Mouse (Mus musculus) intestine, embryonic 15.5 days (tissue): ENCODE results near the gene Mbtps1. TPM values are rescaled to one million over a fixed set of nuclear protein-coding genes. Genes with fewer than 3 reads are reported as not detected.
A peak's percentile ranks its signal among the peaks of the same experiment; 100 is the strongest.

Source experiments
- ATAC-seq: fragments of 200-750 bp; cut with Nextera tagmentation; 2 replicates; pipeline ENCODE4 v1.8.0; 2017; ENCODE audit warnings: moderate TSS enrichment, moderate library complexity
- H3K27ac ChIP-seq: fragments of 300-500 bp; sonication (generic); 2 replicates; pipeline ENCODE4 v1.5.1; 2015; ENCODE audit warnings: mild to moderate bottlenecking, inconsistent platforms
- H3K27me3 ChIP-seq: fragments of 300-500 bp; sonication (generic); replicated peaks from 2 replicates; pipeline ENCODE4 v1.6.1; 2015; ENCODE audit warnings: inconsistent platforms
- H3K36me3 ChIP-seq: fragments of 300-500 bp; sonication (generic); 2 replicates; pipeline ENCODE4 v1.6.1; 2015; ENCODE audit warnings: inconsistent platforms
- H3K4me1 ChIP-seq: fragments of 300-500 bp; sonication (generic); replicated peaks from 2 replicates; pipeline ENCODE4 v1.6.1; 2015; ENCODE audit warnings: inconsistent platforms
- H3K4me2 ChIP-seq: fragments of 300-500 bp; sonication (generic); replicated peaks from 2 replicates; pipeline ENCODE4 v1.6.1; 2015; ENCODE audit warnings: mild to moderate bottlenecking, inconsistent platforms
- H3K4me3 ChIP-seq: fragments of 300-500 bp; sonication (generic); replicated peaks from 2 replicates; pipeline ENCODE4 v1.5.1; 2015; ENCODE audit warnings: inconsistent platforms
- H3K9ac ChIP-seq: fragments of 300-500 bp; sonication (generic); 2 replicates; pipeline ENCODE4 v1.6.1; 2015; ENCODE audit warnings: inconsistent platforms
- H3K9me3 ChIP-seq: fragments of 300-500 bp; sonication (generic); 2 replicates; pipeline ENCODE4 v1.6.1; 2016; ENCODE audit warnings: inconsistent platforms
- WGBS: fragments of 180-500 bp; shearing (Covaris S2); methylation state at CpG from one replicate; pipeline ENCODE4 v1.1.7; 2015; 5-methylcytosine and 5-hydroxymethylcytosine counted together
- polyA plus RNA-seq: library from polyadenylated mRNA; unstranded; fragments of >200 nt; fragmentation: Nextera tagmentation; extraction: Ambion mirVana; gene quantifications from 2 replicates; pipeline ENCODE4 v1.2.1, GENCODE M21; 2015

The Mbtps1 gene
- polyA plus RNA-seq, 1 experiment from 2014 or later, result 88.8 TPM

DNA sequence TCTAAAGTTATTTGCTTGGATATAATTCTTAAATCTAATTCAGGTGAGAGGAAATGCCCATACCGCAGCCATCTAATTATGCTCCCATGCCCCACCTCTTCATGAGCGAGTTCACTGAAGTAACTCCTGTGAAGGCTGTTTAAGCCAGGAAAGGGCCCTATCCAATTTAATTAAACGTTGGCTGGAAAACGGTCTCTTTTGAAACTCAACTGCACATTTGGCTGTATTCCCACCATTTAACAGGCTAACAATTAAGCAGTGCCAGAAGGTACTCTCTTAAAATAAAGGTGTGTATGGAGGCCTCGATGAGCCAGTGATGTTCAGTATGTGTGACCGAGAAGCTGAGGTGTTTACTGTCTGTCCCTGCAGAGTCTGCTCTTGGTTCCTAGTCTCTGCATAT is 2.7 kb downstream of the Mbtps1 start:
- peaks cover 27% of the 10 kb centered on the region for H3K4me1 ChIP-seq
- 85% methylated on average over 6 of the region's 6 CpGs for WGBS
- H3K27ac ChIP-seq, result no peak overlapping the region
- no peak overlapping the region for H3K9ac ChIP-seq
- no peaks in the 10 kb centered on the region for H3K36me3 ChIP-seq
- H3K9me3 ChIP-seq, result no peaks in the 10 kb centered on the region
- H3K27me3 ChIP-seq, result no peaks in the 10 kb centered on the region
- no peak for ATAC-seq
- no peak overlapping the region for H3K4me3 ChIP-seq
- no peak overlapping the region for H3K4me2 ChIP-seq

GRCm38 (mm10) chr8:119552967-119553366 is 5.6 kb downstream of the Mbtps1 start:
- Histone ChIP-seq H3K27me3 (no peaks in the 10 kb centered on the region), H3K9me3 (no peaks in the 10 kb centered on the region), H3K4me1 (peaks cover 31% of the 10 kb centered on the region), H3K36me3 (no peaks in the 10 kb centered on the region), H3K4me3 (no peak overlapping the region), H3K27ac (no peak overlapping the region), H3K4me2 (no peak overlapping the region), H3K9ac (no peak overlapping the region)
- ATAC-seq, result no peak
- WGBS, result 78% methylated on average over 2 of the region's 2 CpGs

DNA sequence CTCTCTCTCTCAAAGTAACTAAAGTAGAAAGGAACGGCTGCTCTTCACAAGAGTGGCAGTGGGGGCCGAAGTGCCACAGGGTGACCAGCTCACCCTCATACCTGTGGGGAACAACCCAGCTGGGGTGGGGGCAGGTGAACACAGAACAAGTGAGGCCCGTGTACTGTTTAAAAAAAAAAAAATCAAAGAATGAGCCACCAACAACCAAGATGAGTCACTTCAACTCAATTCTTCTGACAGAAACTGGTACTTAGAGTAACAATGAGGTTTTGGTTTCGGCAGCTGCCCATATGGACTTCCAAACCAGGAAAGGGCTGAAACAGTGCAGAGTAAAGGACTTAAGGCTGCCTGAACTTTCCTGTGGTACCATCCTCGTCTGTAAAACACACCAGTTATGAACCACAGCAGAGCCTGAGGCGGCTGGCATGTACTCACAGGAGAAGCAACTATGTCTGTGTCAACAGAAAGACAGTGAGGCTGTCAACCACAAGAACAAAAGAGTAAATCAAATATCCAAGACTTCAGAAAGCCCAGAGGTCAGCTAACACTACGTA is 9.9 kb downstream of the Mbtps1 start:
- Histone ChIP-seq H3K4me2 (no peak overlapping the region), H3K27me3 (no peaks in the 10 kb centered on the region), H3K4me3 (no peak overlapping the region), H3K9me3 (no peaks in the 10 kb centered on the region), H3K27ac (no peak overlapping the region), H3K4me1 (peaks cover 9% of the 10 kb centered on the region), H3K9ac (no peak overlapping the region), H3K36me3 (peaks cover 20% of the 10 kb centered on the region)
- no peak for ATAC-seq
- WGBS, result 68% methylated on average over 7 of the region's 7 CpGs

DNA sequence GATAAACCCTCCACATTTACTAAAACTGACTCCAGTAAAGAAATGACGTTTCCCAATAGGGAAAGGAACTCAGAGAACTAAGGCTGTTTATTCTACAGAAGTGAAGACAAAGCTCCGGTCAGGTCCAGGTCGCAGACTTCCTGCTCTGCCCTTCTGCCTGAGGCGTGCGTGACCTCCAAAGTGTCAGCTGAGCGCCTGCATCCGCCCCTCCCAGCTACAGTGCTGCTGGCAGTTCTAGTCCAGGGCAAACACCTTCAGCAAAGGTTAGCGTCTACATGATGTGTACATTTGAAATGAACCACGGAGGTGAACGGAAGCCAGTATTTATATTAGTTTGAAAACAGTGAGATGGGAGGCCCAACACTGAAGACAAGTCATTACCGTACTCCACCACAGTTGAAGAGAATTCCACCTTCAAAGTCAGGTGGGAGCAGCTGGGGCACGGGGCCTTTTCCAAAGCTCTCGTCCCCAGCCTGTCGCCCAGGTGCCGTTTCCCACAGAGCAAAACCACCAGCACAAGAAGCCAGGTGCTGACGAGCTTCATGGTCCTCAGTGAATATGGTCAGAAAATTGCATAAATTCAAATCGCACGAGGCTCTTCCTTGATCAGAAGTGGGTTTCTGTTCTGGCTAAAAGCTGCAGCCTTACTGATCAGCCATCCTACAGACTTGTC is 11.4 kb downstream of the Mbtps1 start:
- WGBS, result 61% methylated on average over 18 of the region's 18 CpGs
- H3K9me3 ChIP-seq, result no peaks in the 10 kb centered on the region
- peaks cover 25% of the 10 kb centered on the region for H3K36me3 ChIP-seq
- ATAC-seq, result no peak
- H3K4me1 ChIP-seq, result 0 out of 2 replicates have a peak, but pooled peaks cover 3% of the 10 kb centered on the region
- no peak overlapping the region for H3K9ac ChIP-seq
- H3K4me3 ChIP-seq, result no peak overlapping the region
- H3K27ac ChIP-seq, result no peak overlapping the region
- H3K4me2 ChIP-seq, result no peak overlapping the region
- no peaks in the 10 kb centered on the region for H3K27me3 ChIP-seq

GRCm38 (mm10) chr8:119545791-119546190 is 12.7 kb downstream of the Mbtps1 start:
- Histone ChIP-seq H3K9me3 (no peaks in the 10 kb centered on the region), H3K36me3 (peaks cover 29% of the 10 kb centered on the region), H3K27ac (no peak overlapping the region), H3K9ac (no peak overlapping the region), H3K4me3 (no peak overlapping the region), H3K4me2 (no peak overlapping the region), H3K4me1 (0 out of 2 replicates have a peak, but pooled peaks cover 3% of the 10 kb centered on the region), H3K27me3 (no peaks in the 10 kb centered on the region)
- ATAC-seq, result no peak
- 92% methylated on average over 6 of the region's 6 CpGs for WGBS

DNA sequence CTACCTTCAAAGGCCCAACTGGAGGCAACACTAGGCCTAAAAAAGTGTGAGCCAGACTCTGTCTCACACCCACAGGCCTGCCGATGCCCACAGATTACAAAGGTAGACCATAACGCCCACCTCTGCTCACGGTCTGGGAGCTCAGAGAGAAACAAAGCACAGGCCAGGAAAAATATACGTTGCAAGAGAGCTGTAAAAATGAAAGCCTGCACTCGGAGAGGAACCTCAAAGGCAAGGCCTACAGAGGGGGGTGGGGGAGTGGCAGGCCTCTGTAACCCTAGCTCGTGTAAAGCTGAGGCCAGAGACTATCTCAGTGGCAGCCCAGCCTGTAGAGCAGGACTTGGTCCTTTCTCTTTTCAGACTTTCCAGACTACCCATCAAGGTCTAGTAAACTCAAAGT is 13.4 kb downstream of the Mbtps1 start:
- 71% methylated on average over 6 of the region's 6 CpGs for WGBS
- Histone ChIP-seq H3K27ac (no peak overlapping the region), H3K36me3 (peaks cover 30% of the 10 kb centered on the region), H3K9ac (no peak overlapping the region), H3K9me3 (no peaks in the 10 kb centered on the region), H3K4me1 (0 out of 2 replicates have a peak, but pooled peaks cover 3% of the 10 kb centered on the region), H3K27me3 (no peaks in the 10 kb centered on the region), H3K4me3 (no peak overlapping the region), H3K4me2 (no peak overlapping the region)
- ATAC-seq, result no peak

GRCm38 (mm10) chr8:119544606-119545005 is 13.9 kb downstream of the Mbtps1 start:
- no peaks in the 10 kb centered on the region for H3K27me3 ChIP-seq
- H3K4me1 ChIP-seq, result 0 out of 2 replicates have a peak, but pooled peaks cover 3% of the 10 kb centered on the region
- H3K27ac ChIP-seq, result no peak overlapping the region
- ATAC-seq, result no peak
- no peaks in the 10 kb centered on the region for H3K9me3 ChIP-seq
- H3K4me3 ChIP-seq, result no peak overlapping the region
- WGBS, result 79% methylated on average over 3 of the region's 3 CpGs
- H3K36me3 ChIP-seq, result peaks cover 36% of the 10 kb centered on the region
- no peak overlapping the region for H3K4me2 ChIP-seq
- no peak overlapping the region for H3K9ac ChIP-seq

GRCm38 (mm10) chr8:119531973-119532372 is 26.6 kb downstream of the Mbtps1 start:
- Histone ChIP-seq H3K27me3 (no peaks in the 10 kb centered on the region), H3K36me3 (peaks cover 64% of the 10 kb centered on the region), H3K9me3 (no peaks in the 10 kb centered on the region)

GRCm38 (mm10) chr8:119531397-119531796 is 27.1 kb downstream of the Mbtps1 start:
- WGBS, result 91% methylated on average over 3 of the region's 3 CpGs
- Histone ChIP-seq H3K4me2 (no peak overlapping the region), H3K27me3 (no peaks in the 10 kb centered on the region), H3K9ac (no peak overlapping the region), H3K27ac (0 out of 2 replicates have a peak overlapping the region, but pooled peaks have one; percentile 14), H3K4me1 (no peaks in the 10 kb centered on the region), H3K36me3 (peaks cover 60% of the 10 kb centered on the region), H3K9me3 (no peaks in the 10 kb centered on the region), H3K4me3 (no peak overlapping the region)
- ATAC-seq, result peak; percentile 72; the same call in 1 of the 2 replicates

More at GRCm38 (mm10) chr8:119531973-119532372, 26.6 kb downstream of the Mbtps1 start:
- H3K27ac ChIP-seq, result no peak overlapping the region
- H3K4me1 ChIP-seq, result no peaks in the 10 kb centered on the region
- H3K9ac ChIP-seq, result no peak overlapping the region
- WGBS, result 88% methylated on average over 9 of the region's 9 CpGs
- H3K4me2 ChIP-seq, result no peak overlapping the region
- no peak overlapping the region for H3K4me3 ChIP-seq
- no peak for ATAC-seq

DNA sequence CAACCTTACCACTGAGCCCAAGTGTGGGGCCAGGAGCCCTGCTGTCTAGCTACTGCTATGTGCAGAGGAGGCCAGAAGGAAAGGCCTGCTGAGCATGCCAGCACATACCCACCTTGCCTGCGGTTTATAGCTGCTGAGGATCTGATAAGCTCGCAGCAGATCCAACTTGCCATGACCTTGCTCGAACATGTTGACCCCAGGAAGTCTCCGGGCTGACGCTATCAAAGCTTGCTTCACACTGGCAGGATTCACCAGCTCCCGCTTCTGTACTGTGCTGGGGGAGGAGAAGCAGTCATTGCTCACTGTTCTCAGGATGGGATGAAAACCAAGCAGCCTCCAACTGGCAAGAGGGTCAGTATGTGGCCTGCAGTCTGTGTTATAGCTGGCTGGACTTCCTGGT is 27.6 kb downstream of the Mbtps1 start:
- H3K27ac ChIP-seq, result peak overlapping the region; percentile 14; the same call in 1 of the 2 replicates
- ATAC-seq, result peak; percentile 54
- no peak overlapping the region for H3K4me3 ChIP-seq
- 71% methylated on average over 6 of the region's 6 CpGs for WGBS
- H3K4me2 ChIP-seq, result no peak overlapping the region
- no peaks in the 10 kb centered on the region for H3K9me3 ChIP-seq
- no peak overlapping the region for H3K9ac ChIP-seq
- H3K36me3 ChIP-seq, result peaks cover 57% of the 10 kb centered on the region
- H3K4me1 ChIP-seq, result no peaks in the 10 kb centered on the region
- no peaks in the 10 kb centered on the region for H3K27me3 ChIP-seq

- 0 out of 2 replicates have a peak, but pooled peaks have one; percentile 6 for ATAC-seq
- H3K4me1 ChIP-seq, result no peaks in the 10 kb centered on the region
- H3K27ac ChIP-seq, result no peak overlapping the region
- H3K9me3 ChIP-seq, result no peaks in the 10 kb centered on the region
- H3K27me3 ChIP-seq, result no peaks in the 10 kb centered on the region
- H3K4me3 ChIP-seq, result no peak overlapping the region
- H3K9ac ChIP-seq, result no peak overlapping the region
- H3K36me3 ChIP-seq, result peaks cover 57% of the 10 kb centered on the region
- 83% methylated on average over 7 of the region's 7 CpGs for WGBS
- no peak overlapping the region for H3K4me2 ChIP-seq
Observed at GRCm38 (mm10) chr8:119528762-119529161, 29.8 kb downstream of the Mbtps1 start.

DNA sequence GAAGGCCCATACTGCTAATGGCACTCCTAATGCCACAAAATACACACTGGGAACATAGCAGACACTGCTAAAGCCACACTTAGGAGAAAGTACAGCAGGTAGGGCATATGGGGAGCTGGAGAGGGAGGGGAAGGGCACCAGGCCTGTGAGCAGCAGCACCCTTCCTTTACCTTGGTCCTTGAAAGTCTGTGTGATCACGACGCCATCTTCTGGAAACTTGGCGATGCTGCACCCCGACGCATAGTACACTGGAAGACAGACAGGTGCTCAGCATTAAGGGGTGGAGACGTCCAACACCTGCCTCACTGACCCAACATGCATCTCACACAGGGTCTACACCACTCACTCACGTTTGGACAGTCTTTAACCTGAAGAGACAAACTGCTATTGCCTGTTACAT is 38.4 kb downstream of the Mbtps1 start:
- Histone ChIP-seq H3K4me1 (no peaks in the 10 kb centered on the region), H3K27me3 (no peaks in the 10 kb centered on the region), H3K4me3 (no peak overlapping the region), H3K4me2 (no peak overlapping the region), H3K27ac (no peak overlapping the region), H3K36me3 (peaks cover 70% of the 10 kb centered on the region), H3K9ac (no peak overlapping the region), H3K9me3 (no peaks in the 10 kb centered on the region)
- WGBS, result 66% methylated on average over 7 of the region's 7 CpGs
- ATAC-seq, result no peak

- H3K36me3 ChIP-seq, result peaks cover 67% of the 10 kb centered on the region
- WGBS, result 67% methylated on average over 5 of the region's 5 CpGs
- no peak for ATAC-seq
- H3K4me3 ChIP-seq, result no peak overlapping the region
- H3K4me1 ChIP-seq, result no peaks in the 10 kb centered on the region
- H3K9ac ChIP-seq, result no peak overlapping the region
- no peaks in the 10 kb centered on the region for H3K27me3 ChIP-seq
- no peak overlapping the region for H3K4me2 ChIP-seq
- H3K9me3 ChIP-seq, result no peaks in the 10 kb centered on the region
- no peak overlapping the region for H3K27ac ChIP-seq
Observed at GRCm38 (mm10) chr8:119516674-119517073, 41.9 kb downstream of the Mbtps1 start.
